Mouse (Mus musculus) right cerebral cortex, adult 2 months (tissue): ENCODE data around the gene Ccdc87.
A peak's percentile ranks its signal among the peaks of the same experiment; 100 is the strongest.
"Not testable (repeated sequence)": the region's sequence is repeated elsewhere in the genome, so short reads cannot be mapped to it uniquely, and the experiment has no call there.

Source experiments
- DNase-seq, 2 experiments: peaks; one replicate each; pipeline ENCODE4 v3.0.0; 2021 to 2022; ENCODE audit warnings: low spot score in 2 of 2

The Ccdc87 gene

GRCm38 (mm10) chr19:4839149-4839548 lies at the start of gene Ccdc87, which contains the start of gene Ccs:
Gene Ccdc87, plus strand, starts transcription at chr19:4839366.
Gene Ccs, minus strand, starts transcription at chr19:4839332.
- DNase-seq = peak; percentile 97 to 99

DNA sequence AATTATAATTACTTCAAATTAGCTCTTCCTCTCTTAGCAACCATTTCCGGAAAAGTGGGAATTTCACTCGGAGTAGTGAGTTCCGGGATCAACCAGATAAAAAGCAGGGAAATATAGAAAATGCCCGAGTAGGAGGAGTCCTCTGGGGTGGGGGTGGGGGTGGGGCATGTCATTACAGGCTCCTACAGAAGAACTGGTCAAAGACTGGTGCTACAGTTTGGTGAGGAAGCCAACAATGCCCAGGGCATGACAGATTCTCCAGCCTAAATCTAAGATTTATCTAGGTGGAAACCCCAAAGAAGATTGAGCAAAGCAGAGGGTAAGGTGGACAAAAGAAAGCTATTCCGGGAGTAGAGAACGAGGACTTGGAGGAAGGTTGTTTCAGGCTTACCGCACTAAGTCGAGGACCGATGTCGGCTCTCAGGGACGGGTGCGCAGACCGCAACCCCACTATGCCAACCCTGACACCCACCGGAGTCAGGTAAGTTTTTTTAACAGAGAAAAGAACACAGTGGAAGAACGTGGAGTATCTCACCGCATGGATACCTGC lies 45.8 kb upstream of the Ccdc87 start:
- DNase-seq = no peak

DNA sequence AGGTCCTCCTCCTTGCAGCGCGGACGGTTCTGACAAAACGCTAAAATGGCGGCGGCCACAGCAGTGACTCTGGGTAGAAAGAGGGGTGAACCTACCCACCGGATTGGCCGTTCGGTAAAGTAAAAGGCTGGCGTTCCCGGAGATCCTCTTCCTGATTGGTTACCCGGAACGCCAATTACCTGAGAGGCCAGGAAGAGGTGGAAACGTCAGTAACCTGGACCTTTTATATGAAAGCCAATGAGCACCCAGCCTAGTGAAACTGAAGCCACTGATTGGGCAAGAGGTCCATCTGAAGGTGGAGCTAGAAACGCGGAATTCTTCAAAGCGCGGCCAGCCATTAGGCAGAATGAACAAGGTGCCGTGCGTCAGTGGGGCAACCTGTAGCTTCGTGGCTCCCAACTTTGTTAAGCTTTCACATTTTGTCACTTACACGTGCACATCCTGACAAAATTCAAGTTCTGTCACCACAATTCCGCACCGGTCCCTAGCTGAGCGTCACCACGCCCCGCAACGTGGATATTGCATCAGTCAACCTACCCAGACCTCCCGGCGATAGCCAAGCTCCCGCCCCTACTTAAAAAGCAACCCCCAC lies 45.2 kb upstream of the Ccdc87 start, which contains the start of gene Rbm4:
Gene Rbm4, minus strand, starts transcription at position 71 of the 592 bp plus-strand sequence.
- peak; percentile 99 for DNase-seq

- DNase-seq = no peak
Measured at GRCm38 (mm10) chr19:4795929-4796328, 43.2 kb upstream of the Ccdc87 start.

- no peak for DNase-seq
Measured at GRCm38 (mm10) chr19:4797846-4798245, 41.3 kb upstream of the Ccdc87 start.

DNA sequence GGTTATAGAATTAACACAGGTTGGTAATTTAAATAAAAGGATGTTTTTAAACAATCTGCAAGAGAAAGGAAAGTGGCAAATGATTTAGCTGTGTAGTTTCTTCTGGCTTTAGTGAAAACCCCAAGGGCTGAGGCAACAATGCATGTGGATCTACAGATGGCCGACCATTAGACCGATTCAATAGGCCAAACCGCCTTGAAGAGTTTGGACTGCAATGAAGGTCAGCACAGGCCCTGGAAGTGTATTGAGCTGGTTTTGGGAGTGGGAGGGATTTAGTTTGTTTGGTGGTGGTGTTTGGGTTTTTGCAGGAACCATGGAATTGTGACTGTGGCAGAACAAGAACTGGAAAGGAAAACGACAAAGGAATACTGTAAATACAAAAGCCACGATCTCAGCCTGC lies 40.1 kb upstream of the Ccdc87 start:
- no peak for DNase-seq

DNA sequence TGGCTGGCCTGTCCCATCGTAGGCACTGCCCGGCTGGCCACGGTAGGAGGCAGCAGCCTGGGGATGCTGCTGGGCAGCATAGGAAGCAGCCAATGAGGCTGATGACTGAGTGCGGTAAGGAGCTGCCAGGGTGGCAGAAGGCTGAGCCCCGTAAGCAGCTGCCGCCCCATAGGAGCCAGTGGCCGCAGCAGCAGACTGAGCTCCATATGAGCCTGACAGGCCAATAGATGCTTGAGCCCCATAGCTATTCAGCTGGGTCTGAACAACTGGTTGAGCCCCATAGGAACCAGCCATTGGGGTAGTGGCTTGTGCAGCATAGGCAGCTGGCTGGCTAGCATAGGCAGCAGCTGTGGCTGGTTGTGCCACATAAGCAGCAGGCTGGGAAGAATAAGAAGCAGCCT lies 36.5 kb upstream of the Ccdc87 start:
- no peak for DNase-seq

DNA sequence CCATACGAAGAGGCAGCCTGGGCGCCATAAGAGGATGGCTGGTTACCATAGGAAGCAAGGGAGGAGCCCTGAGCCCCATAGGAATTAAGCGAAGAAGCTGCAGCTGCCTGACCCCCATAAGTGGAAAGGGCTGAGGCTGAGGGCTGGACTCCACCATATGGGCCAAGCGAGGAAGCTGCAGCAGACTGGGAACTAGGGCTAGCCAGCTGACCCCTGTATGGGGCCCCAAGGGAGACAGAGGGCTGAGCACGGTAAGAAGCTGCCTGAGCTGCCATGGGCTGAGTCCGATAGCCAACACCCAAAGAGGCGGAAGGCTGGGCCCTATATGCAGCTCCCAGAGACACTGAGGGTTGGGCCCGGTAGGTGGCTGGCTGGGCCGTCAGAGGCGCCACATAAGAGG lies 35.9 kb upstream of the Ccdc87 start:
- DNase-seq = no peak

- DNase-seq = no peak
Measured at GRCm38 (mm10) chr19:4810309-4810708, 28.9 kb upstream of the Ccdc87 start.

DNA sequence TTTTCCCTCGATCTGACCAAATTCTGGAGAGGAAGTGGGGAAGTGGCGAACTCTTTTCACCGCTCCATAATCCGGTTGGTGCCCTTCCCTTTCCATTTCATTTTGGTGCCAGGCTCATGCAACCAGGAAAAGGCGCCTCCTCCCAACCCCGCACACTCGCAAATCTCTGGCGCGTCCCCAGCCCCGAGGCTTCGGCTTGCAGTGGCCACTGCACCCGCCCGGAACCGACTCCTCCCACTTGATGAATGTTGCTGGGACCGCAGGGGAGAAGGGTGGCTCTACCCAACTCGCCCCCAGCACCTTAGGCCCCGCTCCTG lies 28.5 kb upstream of the Ccdc87 start:
- DNase-seq = no peak

GRCm38 (mm10) chr19:4811063-4811908 lies 27.9 kb upstream of the Ccdc87 start, which contains the start of the genes Gm21992 and Rbm14:
Gene Gm21992, minus strand, starts transcription at chr19:4811612.
Gene Rbm14, minus strand, starts transcription at chr19:4811634.
- DNase-seq = peak; percentile 98 to 99

GRCm38 (mm10) chr19:4811909-4812242 lies 27.3 kb upstream of the Ccdc87 start:
- DNase-seq = no peak

DNA sequence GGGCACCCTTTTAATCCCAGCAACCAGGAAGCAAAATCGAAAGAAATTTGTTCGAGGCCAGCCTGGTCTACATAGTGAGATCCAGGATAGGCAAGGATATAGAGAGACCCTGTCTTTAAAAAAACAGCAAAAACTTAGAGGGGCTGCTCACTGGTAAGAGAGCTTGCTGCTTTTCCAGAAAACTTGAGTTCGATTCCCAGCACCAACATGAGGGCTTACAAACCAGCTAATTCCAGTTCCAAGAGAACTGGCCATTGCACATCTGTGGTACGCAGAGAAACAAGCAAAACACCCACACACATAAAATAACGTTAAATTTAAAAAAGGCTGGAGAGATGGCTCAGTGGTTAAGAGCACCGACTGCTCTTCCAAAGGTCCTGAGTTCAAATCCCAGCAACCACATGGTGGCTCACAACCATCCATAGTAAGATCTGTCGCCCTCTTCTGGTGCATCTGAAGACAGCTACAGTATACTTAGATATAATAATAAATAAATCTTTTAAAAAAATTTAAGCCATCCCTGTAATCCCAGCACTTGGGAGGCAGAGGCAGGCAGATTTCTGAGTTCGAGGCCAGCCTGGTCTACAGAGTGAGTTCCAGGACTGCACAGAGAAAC lies 26.7 kb upstream of the Ccdc87 start:
- DNase-seq = not testable (repeated sequence)

DNA sequence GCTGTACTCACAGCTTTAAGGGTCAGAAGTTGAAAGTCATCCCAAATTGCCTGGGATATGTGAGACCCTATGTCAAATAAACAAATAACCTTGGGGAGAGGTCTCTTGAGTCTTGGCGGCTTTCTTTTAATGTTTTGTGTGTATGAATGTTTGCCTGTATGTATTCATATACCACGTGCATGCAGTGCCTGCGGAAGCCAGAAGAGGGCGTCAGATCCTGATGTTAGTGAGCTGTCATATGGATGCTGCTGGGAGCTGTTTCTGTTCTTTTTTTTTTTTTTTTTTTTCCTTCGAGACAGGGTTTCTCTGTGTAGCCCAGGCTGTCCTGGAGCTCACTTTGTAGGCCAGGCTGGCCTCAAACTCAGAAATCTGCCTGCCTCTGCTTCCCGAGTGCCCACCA lies 26.2 kb upstream of the Ccdc87 start:
- DNase-seq = no peak

DNA sequence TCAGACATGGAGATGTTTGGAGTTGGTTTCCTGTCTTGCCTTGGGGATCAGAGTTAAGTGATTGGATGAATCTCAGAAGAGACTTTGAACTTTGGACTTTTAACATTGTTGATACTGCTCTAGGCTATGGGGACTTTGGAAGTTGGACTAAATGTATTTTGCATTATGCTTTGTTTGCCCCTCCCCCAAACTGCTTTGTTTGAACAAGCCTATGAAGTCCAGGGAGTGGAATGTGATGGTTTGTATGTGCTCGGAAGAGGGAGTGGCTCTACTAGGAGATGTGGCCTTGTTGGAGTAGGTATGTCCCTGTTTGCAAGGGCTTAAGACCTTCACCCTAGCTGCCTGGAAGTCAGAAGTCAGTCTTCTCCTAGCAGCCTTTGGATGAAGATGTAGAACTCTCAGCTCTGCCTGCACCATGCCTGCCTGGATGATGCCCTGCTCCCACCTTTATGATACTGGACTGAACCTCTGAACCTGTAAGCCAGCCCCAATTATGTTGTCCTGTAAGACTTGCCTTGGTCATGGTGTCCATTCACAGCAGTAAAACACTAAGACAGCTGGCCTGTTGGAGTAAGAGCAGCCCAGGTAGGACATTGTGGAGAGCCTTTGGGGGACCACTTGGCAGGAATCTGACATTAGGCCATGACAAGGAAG lies 21.9 kb upstream of the Ccdc87 start:
- DNase-seq = no peak

- peak; percentile 33 to 59 for DNase-seq
Measured at GRCm38 (mm10) chr19:4820678-4821303, 18.4 kb upstream of the Ccdc87 start.

DNA sequence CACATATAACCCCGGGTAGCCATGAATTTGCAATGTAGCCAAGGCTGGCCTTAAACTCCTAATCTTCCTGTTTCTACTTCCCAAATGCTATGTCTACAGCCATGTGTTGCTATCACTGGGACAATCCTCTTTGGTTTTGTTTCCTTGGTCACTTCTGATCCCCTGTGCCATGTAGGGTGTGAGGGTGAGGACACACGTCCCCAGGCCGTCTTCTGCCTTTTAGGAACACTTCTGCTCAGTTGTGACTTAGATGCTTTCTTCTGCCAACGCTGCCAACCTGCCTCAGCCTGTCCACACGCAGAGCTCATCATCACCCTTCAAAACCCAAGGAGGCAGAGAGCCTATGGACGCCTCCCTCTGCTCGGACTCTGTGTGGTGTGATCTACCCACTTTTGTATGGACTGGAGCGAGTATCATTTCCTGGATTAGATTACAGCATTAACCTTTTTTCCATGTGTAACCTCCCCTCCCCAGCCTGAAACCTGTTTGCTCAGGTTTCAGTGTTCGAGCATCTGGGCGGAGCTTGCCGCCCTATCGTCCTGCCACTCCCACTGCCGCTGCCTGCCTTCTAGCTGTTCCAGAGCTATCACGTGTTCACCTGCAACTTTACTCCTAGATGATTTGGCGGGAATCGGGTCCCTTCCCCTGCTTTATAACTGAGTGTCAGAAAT lies 10.6 kb upstream of the Ccdc87 start:
- no peak for DNase-seq

GRCm38 (mm10) chr19:4829156-4829555 lies 10.0 kb upstream of the Ccdc87 start:
- peak; percentile 26 to 37 for DNase-seq

- DNase-seq = no peak
Measured at GRCm38 (mm10) chr19:4833977-4834376, 5.2 kb upstream of the Ccdc87 start.

- no peak for DNase-seq
Measured at GRCm38 (mm10) chr19:4836096-4836495, 3.1 kb upstream of the Ccdc87 start.

- no peak for DNase-seq
Measured at GRCm38 (mm10) chr19:4837049-4837448, 2.1 kb upstream of the Ccdc87 start.
